Mouse (Mus musculus) heart, embryonic 12.5 days (tissue): Measurements from ENCODE around the gene Rftn1. TPM values are rescaled to one million over a fixed set of nuclear protein-coding genes. Genes with fewer than 3 reads are reported as not detected.

Experiments
- ATAC-seq: fragments of 200-750 bp; cut with Nextera tagmentation; 2 replicates; pipeline ENCODE4 v1.8.0; 2017; ENCODE audit warnings: moderate TSS enrichment, moderate library complexity; ENCODE audit not compliant: insufficient number of reproducible peaks, low FRiP score
- H3K27ac ChIP-seq: fragments of 300-500 bp; sonication (generic); 2 replicates; pipeline ENCODE4 v1.5.1; 2016; ENCODE audit warnings: mild to moderate bottlenecking, moderate library complexity; ENCODE audit not compliant: poor library complexity, severe bottlenecking
- H3K27me3 ChIP-seq: fragments of 300-500 bp; sonication (generic); replicated peaks from 2 replicates; pipeline ENCODE4 v1.6.1; 2016; ENCODE audit warnings: mild to moderate bottlenecking, moderate library complexity
- H3K36me3 ChIP-seq: fragments of 300-500 bp; sonication (generic); 2 replicates; pipeline ENCODE4 v1.6.1; 2016; ENCODE audit warnings: mild to moderate bottlenecking, moderate library complexity
- H3K4me1 ChIP-seq: fragments of 300-500 bp; sonication (generic); replicated peaks from 2 replicates; pipeline ENCODE4 v1.6.1; 2016; ENCODE audit warnings: mild to moderate bottlenecking
- H3K4me2 ChIP-seq: fragments of 300-500 bp; sonication (generic); 2 replicates; pipeline ENCODE4 v1.6.1; 2016; ENCODE audit warnings: mild to moderate bottlenecking, moderate library complexity
- H3K4me3 ChIP-seq: fragments of 300-500 bp; sonication (generic); 2 replicates; pipeline ENCODE4 v1.5.1; 2016; ENCODE audit warnings: mild to moderate bottlenecking
- H3K9ac ChIP-seq: fragments of 300-500 bp; sonication (generic); 2 replicates; pipeline ENCODE4 v1.6.1; 2016; ENCODE audit warnings: mild to moderate bottlenecking, moderate library complexity
- H3K9me3 ChIP-seq: fragments of 300-500 bp; sonication (generic); replicated peaks from 2 replicates; pipeline ENCODE4 v1.6.1; 2016; ENCODE audit warnings: mild to moderate bottlenecking, moderate library complexity
- WGBS: fragments of 180-500 bp; shearing (Covaris S2); methylation state at CpG from one replicate; pipeline ENCODE4 v1.1.7; 2016; 5-methylcytosine and 5-hydroxymethylcytosine counted together
- polyA plus RNA-seq: library from polyadenylated mRNA; unstranded; fragments of >200 nt; fragmentation: Nextera tagmentation; extraction: Ambion mirVana; gene quantifications from 2 replicates; pipeline ENCODE4 v1.2.1, GENCODE M21; 2016

Gene Rftn1
- polyA plus RNA-seq, 1 experiment from 2014 or later = 24.2 TPM

- H3K4me3 ChIP-seq = no peak overlapping the region
- no peaks in the 10 kb centered on the region; the same call in 1 of the 2 replicates for H3K4me1 ChIP-seq
- H3K4me2 ChIP-seq = no peak overlapping the region
- 83% methylated on average over 12 of the region's 12 CpGs for WGBS
- H3K27me3 ChIP-seq = no peaks in the 10 kb centered on the region
- no peaks in the 10 kb centered on the region for H3K9me3 ChIP-seq
- no peak overlapping the region for H3K9ac ChIP-seq
- ATAC-seq = no peak
- peaks cover 37% of the 10 kb centered on the region for H3K36me3 ChIP-seq
- no peak overlapping the region for H3K27ac ChIP-seq
These were observed 42.5 kb downstream of the Rftn1 start for GRCm38 (mm10) chr17:50147831-50148587.

GRCm38 (mm10) chr17:50143354-50143753 is 47.1 kb downstream of the Rftn1 start:
- Histone ChIP-seq H3K9ac (no peak overlapping the region), H3K4me1 (no peaks in the 10 kb centered on the region), H3K36me3 (peaks cover 26% of the 10 kb centered on the region), H3K27ac (no peak overlapping the region), H3K4me3 (no peak overlapping the region), H3K4me2 (no peak overlapping the region), H3K27me3 (no peaks in the 10 kb centered on the region), H3K9me3 (no peaks in the 10 kb centered on the region)
- 67% methylated on average over 10 of the region's 10 CpGs for WGBS
- no peak; the same call in 1 of the 2 replicates for ATAC-seq

DNA sequence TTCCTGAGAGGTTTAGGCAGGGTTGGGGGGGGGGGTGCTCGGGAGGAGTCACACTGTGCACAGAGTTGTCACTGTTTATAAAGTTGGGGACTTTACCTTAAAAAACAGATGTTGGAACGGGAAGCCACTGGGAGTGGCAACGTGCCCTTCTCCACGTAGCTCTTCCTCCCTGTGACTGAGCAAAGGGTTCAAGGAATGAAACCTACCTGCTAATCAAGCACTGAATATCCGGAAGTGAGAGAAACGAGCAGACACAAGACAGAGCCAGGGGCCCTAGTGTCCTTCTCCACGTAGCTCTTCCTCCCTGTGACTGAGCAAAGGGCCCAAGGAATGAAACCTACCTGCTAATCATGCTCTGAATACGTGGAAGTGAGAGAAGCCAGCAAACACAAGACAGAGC is 47.9 kb downstream of the Rftn1 start:
- 70% methylated on average over 8 of the region's 8 CpGs for WGBS
- Histone ChIP-seq H3K4me1 (no peaks in the 10 kb centered on the region), H3K27ac (no peak overlapping the region), H3K9ac (no peak overlapping the region), H3K27me3 (no peaks in the 10 kb centered on the region), H3K36me3 (peaks cover 24% of the 10 kb centered on the region), H3K4me2 (no peak overlapping the region), H3K4me3 (no peak overlapping the region), H3K9me3 (no peaks in the 10 kb centered on the region)
- no peak for ATAC-seq

- no peak overlapping the region for H3K9ac ChIP-seq
- 88% methylated on average over 7 of the region's 7 CpGs for WGBS
- H3K27ac ChIP-seq = no peak overlapping the region
These were observed 48.3 kb downstream of the Rftn1 start for GRCm38 (mm10) chr17:50142151-50142550.

GRCm38 (mm10) chr17:50136060-50136459 is 54.4 kb downstream of the Rftn1 start:
- Histone ChIP-seq H3K36me3 (0 out of 2 replicates have a peak, but pooled peaks cover 4% of the 10 kb centered on the region), H3K4me2 (0 out of 2 replicates have a peak overlapping the region, but pooled peaks have one; percentile 2), H3K9me3 (peaks cover 7% of the 10 kb centered on the region; the same call in 1 of the 2 replicates), H3K4me3 (no peak overlapping the region), H3K4me1 (peaks cover 18% of the 10 kb centered on the region), H3K9ac (peak overlapping the region; percentile 50; the same call in 1 of the 2 replicates), H3K27ac (peak overlapping the region; percentile 35; the same call in 1 of the 2 replicates), H3K27me3 (no peaks in the 10 kb centered on the region; the same call in 1 of the 2 replicates)
- WGBS = 35% methylated on average over 9 of the region's 9 CpGs
- ATAC-seq = 0 out of 2 replicates have a peak, but pooled peaks have one; percentile 39

More at GRCm38 (mm10) chr17:50142151-50142550, 48.3 kb downstream of the Rftn1 start:
- H3K9me3 ChIP-seq = no peaks in the 10 kb centered on the region
- H3K36me3 ChIP-seq = peaks cover 21% of the 10 kb centered on the region
- H3K4me3 ChIP-seq = no peak overlapping the region
- no peaks in the 10 kb centered on the region for H3K4me1 ChIP-seq
- H3K27me3 ChIP-seq = no peaks in the 10 kb centered on the region
- no peak overlapping the region for H3K4me2 ChIP-seq
- ATAC-seq = no peak

- Histone ChIP-seq H3K4me3 (no peak overlapping the region), H3K9ac (no peak overlapping the region), H3K27me3 (no peaks in the 10 kb centered on the region; the same call in 1 of the 2 replicates), H3K9me3 (peaks cover 7% of the 10 kb centered on the region; the same call in 1 of the 2 replicates), H3K4me1 (peaks cover 18% of the 10 kb centered on the region), H3K4me2 (no peak overlapping the region), H3K36me3 (0 out of 2 replicates have a peak, but pooled peaks cover 4% of the 10 kb centered on the region), H3K27ac (no peak overlapping the region)
- WGBS = 62% methylated on average over 10 of the region's 10 CpGs
- ATAC-seq = no peak
These were observed 55.0 kb downstream of the Rftn1 start for GRCm38 (mm10) chr17:50135466-50135865.

DNA sequence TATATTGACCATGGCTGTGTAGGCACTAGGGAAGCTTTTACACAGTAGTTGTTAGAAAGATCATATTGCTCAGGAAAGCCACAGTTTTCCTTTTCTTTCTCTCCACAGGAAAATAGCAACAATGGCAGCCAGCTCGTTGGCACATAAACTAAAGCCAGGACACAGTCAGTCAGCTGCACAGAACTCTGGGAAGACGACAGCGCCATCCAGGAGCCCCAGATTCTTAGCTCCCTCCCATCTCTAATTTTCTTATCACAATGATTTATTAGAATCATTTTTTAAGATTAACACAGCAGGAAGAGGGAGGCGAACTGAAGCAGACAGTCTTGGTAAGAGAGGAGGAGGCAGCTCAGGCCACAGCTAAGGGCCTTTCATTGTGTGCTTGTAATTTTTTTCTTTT is 58.8 kb downstream of the Rftn1 start:
- Histone ChIP-seq H3K4me1 (peaks cover 27% of the 10 kb centered on the region), H3K27me3 (no peaks in the 10 kb centered on the region; the same call in 1 of the 2 replicates), H3K9me3 (peaks cover 7% of the 10 kb centered on the region; the same call in 1 of the 2 replicates), H3K4me3 (no peak overlapping the region), H3K36me3 (0 out of 2 replicates have a peak, but pooled peaks cover 4% of the 10 kb centered on the region), H3K9ac (no peak overlapping the region), H3K4me2 (no peak overlapping the region), H3K27ac (no peak overlapping the region)
- no peak for ATAC-seq
- 83% methylated on average over 4 of the region's 4 CpGs for WGBS

- Histone ChIP-seq H3K36me3 (0 out of 2 replicates have a peak, but pooled peaks cover 4% of the 10 kb centered on the region), H3K4me1 (peaks cover 17% of the 10 kb centered on the region), H3K4me3 (no peak overlapping the region), H3K27me3 (no peaks in the 10 kb centered on the region; the same call in 1 of the 2 replicates), H3K27ac (no peak overlapping the region), H3K9ac (no peak overlapping the region), H3K9me3 (peaks cover 7% of the 10 kb centered on the region; the same call in 1 of the 2 replicates), H3K4me2 (no peak overlapping the region)
- 79% methylated on average over 4 of the region's 4 CpGs for WGBS
- ATAC-seq = no peak
These were observed 60.1 kb downstream of the Rftn1 start for GRCm38 (mm10) chr17:50130421-50130820.

GRCm38 (mm10) chr17:50128392-50128791 is 62.1 kb downstream of the Rftn1 start:
- ATAC-seq = no peak
- no peak overlapping the region for H3K4me2 ChIP-seq
- peaks cover 7% of the 10 kb centered on the region; the same call in 1 of the 2 replicates for H3K9me3 ChIP-seq
- peaks cover 19% of the 10 kb centered on the region for H3K4me1 ChIP-seq
- no peak overlapping the region for H3K9ac ChIP-seq
- no peaks in the 10 kb centered on the region for H3K36me3 ChIP-seq
- no peak overlapping the region for H3K4me3 ChIP-seq
- 65% methylated on average over 3 of the region's 3 CpGs for WGBS
- H3K27ac ChIP-seq = no peak overlapping the region
- H3K27me3 ChIP-seq = no peaks in the 10 kb centered on the region

DNA sequence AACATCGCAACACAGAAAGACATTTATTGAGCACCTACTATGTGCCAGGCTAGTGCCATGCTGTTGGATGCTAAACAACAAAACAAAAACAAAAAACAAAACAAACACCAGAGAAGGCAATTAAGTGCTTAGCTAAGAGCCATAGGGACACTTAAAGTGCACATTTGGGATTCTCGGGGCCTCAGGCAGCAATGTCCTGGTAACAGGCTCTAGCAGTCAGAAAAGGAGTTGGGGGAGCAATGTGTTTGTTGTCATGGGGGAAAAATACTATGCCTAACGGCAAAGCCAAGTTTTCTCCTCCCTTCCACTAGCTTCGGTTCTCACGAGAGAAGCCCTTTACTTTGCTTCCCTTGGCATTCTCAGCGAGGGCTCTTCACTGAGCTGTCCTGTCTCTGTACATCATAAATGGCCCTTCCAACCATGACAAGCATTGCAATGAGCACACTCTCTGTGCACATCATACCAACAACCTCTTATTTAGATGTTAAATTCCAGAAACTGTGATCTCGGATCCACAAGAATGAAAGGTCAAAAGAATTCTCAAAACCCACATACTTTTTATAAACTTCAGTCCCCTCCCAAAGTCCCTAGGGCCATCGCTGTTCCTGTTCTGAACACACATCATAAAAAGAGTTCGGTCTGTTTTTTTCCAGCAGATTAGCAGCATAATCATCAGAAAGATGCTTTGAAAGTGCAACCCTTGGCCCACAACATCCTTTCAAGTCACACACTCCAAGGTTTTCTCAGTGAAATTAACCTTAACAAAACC is 63.2 kb downstream of the Rftn1 start:
- Histone ChIP-seq H3K9me3 (no peaks in the 10 kb centered on the region), H3K9ac (no peak overlapping the region), H3K27ac (no peak overlapping the region), H3K36me3 (no peaks in the 10 kb centered on the region), H3K27me3 (no peaks in the 10 kb centered on the region), H3K4me2 (no peak overlapping the region), H3K4me3 (no peak overlapping the region), H3K4me1 (peaks cover 31% of the 10 kb centered on the region)
- WGBS = 78% methylated on average over 9 of the region's 9 CpGs
- ATAC-seq = no peak

DNA sequence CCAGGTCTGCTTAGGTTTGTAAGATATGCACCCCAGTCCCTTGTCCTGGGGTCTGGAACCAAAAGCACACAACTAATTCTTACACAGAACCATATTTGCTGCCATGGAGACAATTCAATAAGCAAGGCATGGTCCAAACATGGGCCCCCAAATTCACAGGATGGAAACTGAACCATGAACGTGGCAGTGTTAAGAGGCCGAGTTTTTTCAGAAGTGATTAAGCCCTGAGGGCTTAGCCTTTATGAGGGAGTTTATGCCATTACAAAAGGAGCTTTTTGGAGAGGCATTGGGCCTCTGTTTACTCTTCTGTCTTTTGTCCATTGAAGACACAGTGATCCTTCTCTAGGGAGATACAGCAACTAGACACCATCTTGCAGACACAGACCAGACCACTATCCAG is 63.9 kb downstream of the Rftn1 start:
- no peak overlapping the region for H3K4me2 ChIP-seq
- H3K4me3 ChIP-seq = no peak overlapping the region
- no peaks in the 10 kb centered on the region for H3K36me3 ChIP-seq
- no peak for ATAC-seq
- no peaks in the 10 kb centered on the region for H3K9me3 ChIP-seq
- peaks cover 33% of the 10 kb centered on the region for H3K4me1 ChIP-seq
- no peaks in the 10 kb centered on the region for H3K27me3 ChIP-seq
- no peak overlapping the region for H3K27ac ChIP-seq
- WGBS = 76% methylated on average over 2 of the region's 2 CpGs
- H3K9ac ChIP-seq = no peak overlapping the region
